Mouse (Mus musculus): ENCODE data around the gene Arhgef10l.

DNA sequence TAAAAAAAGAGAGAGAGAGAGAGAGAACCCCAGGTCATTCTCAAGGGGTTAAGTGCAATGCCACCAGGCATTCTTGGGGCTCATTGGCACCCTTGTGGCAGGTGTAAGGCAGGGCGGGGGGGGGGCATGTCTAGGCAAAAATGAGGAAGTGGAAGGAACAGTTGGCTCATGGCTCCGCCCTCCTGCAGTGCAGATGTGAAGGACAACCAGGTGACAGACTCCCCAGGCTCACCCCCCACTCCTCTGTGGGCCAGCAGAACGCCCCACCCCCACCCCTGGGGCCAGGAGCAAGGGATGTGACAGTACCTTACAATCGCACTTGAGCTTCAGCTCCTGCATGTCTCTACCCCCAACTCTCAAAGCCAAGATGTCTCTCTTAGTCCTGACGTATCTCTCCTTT, 79.3 kb downstream of the Arhgef10l start:
- no peak for TF ChIP-seq CTCF (IDR thresholded peaks at IDR 0.05; ENCODE audit: insufficient read depth, low read length)
- no peak for TF ChIP-seq POLR2A (IDR thresholded peaks at IDR 0.05; ENCODE audit: borderline replicate concordance, extremely low read depth, low read depth, low read length)

Data from lung, adult 2 months (tissue).